Mouse (Mus musculus) left cerebral cortex, postnatal 25 days (tissue): ENCODE measurements around the gene Urm1. TPM values are rescaled to one million over a fixed set of nuclear protein-coding genes. Genes with fewer than 3 reads are reported as not detected.
A peak's percentile ranks its signal among the peaks of the same experiment; 100 is the strongest.
"Not testable (repeated sequence)": the region's sequence is repeated elsewhere in the genome, so short reads cannot be mapped to it uniquely, and the experiment has no call there.

Source experiments
- DNase-seq, 2 experiments: peaks; one replicate each; pipeline ENCODE4 v3.0.0; 2022; ENCODE audit warnings: low spot score in 2 of 2, mixed read lengths in 1 of 2
- intact Hi-C: fragments of 180-260 bp; cut with DNase I; formaldehyde crosslinking; loops from one replicate; pipeline ENCODE4 v1.15.1; 2025
- total RNA-seq, 2 experiments: library from RNA; stranded (reverse); gene quantifications; 2 replicates each; pipeline ENCODE4 v1.2.3; 2021

Urm1 gene
- total RNA-seq, 2 experiments from 2014 or later = 52.5 to 53.9 TPM

- DNase-seq = no peak
Measured at GRCm38 (mm10) chr2:29857341-29857740, 37.5 kb downstream of the Urm1 start.

GRCm38 (mm10) chr2:29857967-29858366 is 38.1 kb downstream of the Urm1 start:
- intact Hi-C loops = loop anchor here (2.0 kb wide), 1 partner anchor 93 kb away; no protein-coding TSS in a partner anchor

More at GRCm38 (mm10) chr2:29857341-29857740, 37.5 kb downstream of the Urm1 start:
- intact Hi-C loops = no loop called here

GRCm38 (mm10) chr2:29858748-29859473 is 39.0 kb downstream of the Urm1 start:
- intact Hi-C loops = loop anchor here (1.0 to 2.0 kb wide), 2 partner anchors 42 to 94 kb away; no protein-coding TSS in a partner anchor
- DNase-seq = peak in 1 of 2 experiments; percentile 54

More at GRCm38 (mm10) chr2:29857967-29858366, 38.1 kb downstream of the Urm1 start:
- no peak for DNase-seq

- no peak for DNase-seq
- intact Hi-C loops = no loop called here
Measured at GRCm38 (mm10) chr2:29865125-29865524, 45.2 kb downstream of the Urm1 start.

GRCm38 (mm10) chr2:29868949-29869645 is 49.2 kb downstream of the Urm1 start, which contains the start of gene Cercam:
TSS of gene Cercam (plus strand) at chr2:29869164.
- DNase-seq = peak; percentile 80 to 87
- intact Hi-C loops = no loop called here

- intact Hi-C loops = no loop called here
- no peak for DNase-seq
Measured at GRCm38 (mm10) chr2:29869646-29870451, 50.0 kb downstream of the Urm1 start.

GRCm38 (mm10) chr2:29872581-29873295 is 52.9 kb downstream of the Urm1 start:
- intact Hi-C loops = no loop called here
- DNase-seq = no peak

GRCm38 (mm10) chr2:29873801-29874200 is 53.9 kb downstream of the Urm1 start:
- intact Hi-C loops = no loop called here
- no peak for DNase-seq

- no peak for DNase-seq
- intact Hi-C loops = no loop called here
Measured at GRCm38 (mm10) chr2:29878061-29878460, 58.2 kb downstream of the Urm1 start.

- intact Hi-C loops = no loop called here
Measured at GRCm38 (mm10) chr2:29879191-29879590, 59.3 kb downstream of the Urm1 start.

GRCm38 (mm10) chr2:29879964-29880830 is 60.3 kb downstream of the Urm1 start:
- intact Hi-C loops = no loop called here

More at GRCm38 (mm10) chr2:29879191-29879590, 59.3 kb downstream of the Urm1 start:
- no peak for DNase-seq

GRCm38 (mm10) chr2:29886659-29887292 is 66.9 kb downstream of the Urm1 start:
- intact Hi-C loops, DNase-seq: not testable (repeated sequence)

More at GRCm38 (mm10) chr2:29879964-29880830, 60.3 kb downstream of the Urm1 start:
- peak; percentile 42 to 83 for DNase-seq

- intact Hi-C loops = no loop called here
- DNase-seq = peak; percentile 99
Measured at GRCm38 (mm10) chr2:29889066-29889944, 69.4 kb downstream of the Urm1 start, which contains the start of gene Odf2. TSS of gene Odf2 (plus strand) at chr2:29889221.

- peak; percentile 84 to 88 for DNase-seq
- intact Hi-C loops = loop anchor here (2.0 kb wide), 1 partner anchor 75 kb away; the partner anchor contains the start of gene Sptan1
Measured at GRCm38 (mm10) chr2:29889991-29890833, 70.3 kb downstream of the Urm1 start.

- intact Hi-C loops = loop anchor here (2.0 kb wide), 1 partner anchor 73 kb away; the partner anchor contains the start of gene Sptan1
- no peak for DNase-seq
Measured at GRCm38 (mm10) chr2:29891773-29892172, 71.9 kb downstream of the Urm1 start.
